Mouse (Mus musculus) embryo, embryonic 10.5 days (tissue): ENCODE measurements around the gene Meis2.
A peak's percentile ranks its signal among the peaks of the same experiment; 100 is the strongest.

Experiments
- DNase-seq: peaks from one replicate; pipeline ENCODE4 v3.0.0-alpha.2; 2015; ENCODE audit warnings: low spot score

Meis2 gene

DNA sequence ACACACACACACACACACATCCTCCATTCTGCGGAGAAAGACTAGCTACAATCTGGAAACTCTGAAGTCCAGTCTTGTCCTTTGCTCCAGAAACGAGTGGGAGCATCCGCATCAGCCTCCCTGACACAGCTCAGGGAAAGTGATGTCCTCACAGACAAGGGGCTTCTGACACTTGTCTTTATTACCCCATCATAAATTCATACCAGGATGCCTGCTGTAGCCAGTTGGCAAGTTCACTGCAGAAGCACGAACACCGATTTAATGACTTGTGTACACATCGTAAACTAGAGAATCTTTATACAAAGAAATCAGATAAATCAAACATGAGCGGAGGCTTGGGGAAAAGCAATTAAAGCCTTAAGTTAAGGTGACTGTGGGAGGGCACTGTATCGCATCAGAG is 122.6 kb downstream of the Meis2 start:
- DNase-seq: no peak

DNA sequence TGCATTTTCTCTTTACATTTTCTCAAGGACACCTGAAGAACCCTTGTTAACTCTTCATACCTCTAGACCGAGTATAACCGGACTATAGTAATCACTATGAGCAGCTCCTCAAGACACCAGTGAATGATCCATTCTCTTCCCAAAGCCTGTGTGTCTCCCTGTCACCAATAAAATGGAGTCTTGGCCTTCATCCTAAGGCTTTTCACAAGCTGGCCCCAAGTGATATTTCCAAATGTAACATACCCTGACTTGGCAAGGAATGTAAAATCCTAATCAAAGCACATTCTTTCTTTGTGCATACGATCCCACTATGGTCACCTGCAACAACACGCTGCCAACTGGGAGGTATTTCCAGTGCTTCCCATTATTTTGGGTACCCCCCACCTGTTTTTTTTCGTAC is 125.8 kb downstream of the Meis2 start:
- no peak for DNase-seq

DNA sequence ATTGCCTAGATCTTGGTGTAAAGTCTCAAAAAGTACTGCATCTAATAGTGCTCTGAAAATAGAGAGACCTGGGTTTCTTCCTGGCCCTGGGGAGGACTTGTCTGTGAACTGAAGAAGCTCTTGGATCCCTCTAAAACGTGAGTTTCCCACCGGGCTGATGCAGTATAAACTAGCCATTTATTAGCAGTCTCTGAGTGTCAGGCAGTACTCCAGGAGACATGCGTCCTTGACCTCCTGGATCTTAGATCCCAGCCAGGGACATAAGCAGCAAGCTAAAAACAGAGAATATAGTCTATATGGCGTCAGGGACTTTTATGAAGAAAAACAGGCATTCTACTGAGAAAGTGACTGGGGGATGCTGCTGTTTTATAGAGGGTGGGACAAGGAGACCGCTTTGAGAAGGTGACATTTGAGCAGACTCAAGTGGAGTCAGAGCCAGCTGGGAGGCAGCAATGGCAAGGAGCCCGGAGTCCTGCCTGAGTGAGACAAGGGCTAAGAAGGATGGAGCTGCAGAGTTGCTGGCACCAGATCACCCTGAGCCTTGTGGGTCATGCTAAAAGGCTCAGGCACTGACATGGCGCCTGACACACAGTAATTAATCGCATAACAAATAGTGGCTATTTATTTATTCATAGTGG is 126.6 kb downstream of the Meis2 start:
- DNase-seq: no peak

DNA sequence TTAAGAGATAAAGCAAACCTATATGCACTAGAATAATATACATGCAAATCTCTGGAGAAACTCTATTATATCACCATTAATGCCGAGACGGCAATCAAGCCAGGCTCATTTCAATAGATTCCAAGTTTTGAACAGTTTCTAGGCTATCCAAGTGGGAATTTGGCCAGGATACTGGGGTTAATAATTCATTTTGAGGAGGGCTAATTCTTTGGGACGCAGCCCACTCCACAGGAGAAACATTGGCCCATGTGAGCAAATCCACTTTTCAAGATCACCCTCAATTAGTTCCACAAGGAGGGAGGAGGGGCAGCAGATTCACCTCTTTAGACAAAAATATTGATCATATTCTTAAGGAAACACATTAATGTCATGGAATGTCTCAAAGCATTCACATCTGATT is 127.3 kb downstream of the Meis2 start:
- DNase-seq: no peak

DNA sequence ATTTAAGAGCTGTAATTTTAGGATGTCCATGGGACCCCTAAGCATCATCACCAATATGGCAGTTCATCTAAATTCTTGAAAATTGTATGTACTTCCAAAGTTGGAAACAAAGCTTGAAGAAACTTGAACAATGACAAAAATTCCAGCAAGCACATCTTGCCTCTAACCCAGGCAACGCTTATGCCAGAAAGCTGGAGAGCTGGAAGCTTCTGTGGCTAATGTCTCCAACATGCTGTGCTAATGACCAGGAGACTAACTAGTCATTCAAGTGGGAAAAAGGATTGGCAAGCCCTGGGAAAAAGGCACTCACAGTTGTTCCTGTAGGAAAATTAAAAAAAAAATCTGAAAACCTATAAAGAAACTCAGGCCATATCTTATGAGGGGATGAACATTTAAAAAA is 127.7 kb downstream of the Meis2 start:
- DNase-seq: no peak

DNA sequence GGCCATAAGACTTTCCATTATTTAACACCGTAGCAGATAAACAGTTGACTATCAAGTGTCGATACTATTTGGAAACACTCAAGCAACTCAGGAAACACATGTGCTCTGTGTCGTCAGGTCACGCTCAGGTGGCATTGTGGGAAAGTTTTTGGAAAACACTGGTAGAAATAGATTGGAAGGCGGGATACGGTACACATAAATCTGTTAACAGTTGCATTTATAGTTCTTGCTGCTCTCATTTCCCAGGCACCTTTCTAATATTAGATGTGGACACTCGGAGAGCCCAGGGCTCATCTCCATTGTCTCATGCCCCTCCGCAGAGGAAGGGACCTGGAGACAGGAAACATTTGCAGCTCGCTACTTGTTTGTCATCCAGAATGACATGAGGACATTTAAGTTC is 128.9 kb downstream of the Meis2 start:
- no peak for DNase-seq

DNA sequence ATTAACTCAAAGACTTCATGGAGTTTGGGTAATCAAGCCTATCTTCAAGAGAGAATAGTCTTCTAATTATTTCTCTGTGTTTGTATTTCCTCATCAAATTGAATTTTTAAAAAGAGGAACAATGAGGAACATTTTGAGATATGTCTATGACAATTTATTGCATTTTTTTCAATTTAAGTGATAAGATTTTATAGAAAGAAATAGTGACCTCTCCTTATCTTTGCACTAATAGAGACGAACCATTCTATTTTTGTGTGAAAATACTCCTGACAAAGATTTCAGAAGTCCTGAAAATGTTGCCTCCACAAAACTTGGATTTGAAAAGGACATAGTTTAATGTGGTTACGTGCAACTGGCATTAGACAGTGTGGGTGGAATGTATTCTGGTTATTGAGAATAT is 131.3 kb downstream of the Meis2 start:
- no peak for DNase-seq

DNA sequence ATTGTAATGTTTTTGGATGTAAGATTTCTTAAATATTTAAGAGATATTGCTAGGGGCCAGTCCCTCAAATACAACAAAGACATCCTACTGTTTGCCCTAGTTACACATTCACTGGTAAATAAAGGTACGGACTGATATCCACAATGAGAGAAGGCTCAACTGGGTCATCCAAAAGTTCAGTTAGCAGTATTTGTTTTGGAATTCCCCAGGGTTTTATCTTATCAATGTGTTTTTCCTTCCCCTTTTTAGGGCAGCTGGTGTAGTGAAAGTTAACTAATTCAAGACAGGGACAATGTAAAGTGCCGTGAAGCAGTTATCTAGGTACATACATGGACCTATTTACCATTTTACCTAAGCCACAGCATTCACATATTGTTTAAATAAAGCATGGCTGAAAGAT is 132.4 kb downstream of the Meis2 start:
- DNase-seq: no peak

DNA sequence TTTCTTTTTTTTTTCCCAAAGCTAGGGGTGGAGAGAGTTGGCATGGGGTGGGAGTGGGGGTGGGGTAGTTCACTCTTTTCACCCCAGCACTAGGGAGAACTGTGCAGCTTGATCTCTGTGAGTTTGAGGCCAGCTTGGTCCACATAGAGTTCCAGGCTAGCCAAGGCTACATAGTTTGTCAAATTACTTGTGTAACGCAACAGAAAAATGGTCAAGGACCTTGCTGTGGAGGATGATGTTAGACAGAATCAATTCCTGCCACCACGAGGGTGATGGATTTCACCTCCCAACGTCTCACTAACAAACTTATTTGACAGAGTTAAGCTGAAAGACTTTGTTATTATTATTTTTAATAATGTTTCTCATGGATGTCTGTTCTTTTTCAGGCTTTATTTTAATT is 139.9 kb downstream of the Meis2 start:
- no peak for DNase-seq

DNA sequence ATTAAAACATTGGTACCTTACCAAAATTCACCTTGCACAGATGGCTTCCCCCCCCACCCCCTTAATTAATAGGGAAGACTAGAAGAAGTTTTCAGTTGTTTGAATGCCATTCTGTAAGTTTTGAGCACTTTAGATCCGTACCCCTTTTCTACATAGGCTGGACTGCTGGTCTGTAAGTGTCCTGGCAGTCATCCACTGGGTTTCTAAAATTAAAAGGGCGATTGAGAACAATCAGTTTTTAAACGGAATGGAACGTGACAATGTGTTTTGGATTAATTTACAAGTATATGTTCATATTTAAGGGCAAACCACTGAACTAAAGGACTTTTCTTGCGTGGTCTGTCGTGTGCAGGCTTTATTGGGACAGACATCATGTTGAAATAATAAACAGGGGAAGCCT is 141.2 kb downstream of the Meis2 start:
- no peak for DNase-seq

DNA sequence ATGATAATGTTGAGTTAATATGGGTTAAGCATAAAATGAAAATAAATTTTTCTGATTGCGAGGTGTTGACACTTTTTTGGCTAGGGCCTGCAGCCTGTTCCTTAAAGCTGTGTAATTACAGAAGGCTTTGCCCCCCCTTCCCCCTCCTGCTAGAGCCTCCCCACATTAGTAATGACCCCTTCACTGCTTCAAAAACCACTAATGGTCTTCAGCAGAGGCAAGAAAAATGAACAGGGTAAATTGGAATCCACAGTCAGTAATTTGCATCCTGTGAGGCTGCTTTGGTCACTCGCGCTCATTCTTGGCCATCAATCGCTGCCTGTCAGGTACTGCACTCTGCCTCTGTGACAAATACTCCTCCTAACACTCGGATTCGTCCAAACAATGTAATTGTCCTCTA is 142.4 kb downstream of the Meis2 start:
- DNase-seq: peak; percentile 58

DNA sequence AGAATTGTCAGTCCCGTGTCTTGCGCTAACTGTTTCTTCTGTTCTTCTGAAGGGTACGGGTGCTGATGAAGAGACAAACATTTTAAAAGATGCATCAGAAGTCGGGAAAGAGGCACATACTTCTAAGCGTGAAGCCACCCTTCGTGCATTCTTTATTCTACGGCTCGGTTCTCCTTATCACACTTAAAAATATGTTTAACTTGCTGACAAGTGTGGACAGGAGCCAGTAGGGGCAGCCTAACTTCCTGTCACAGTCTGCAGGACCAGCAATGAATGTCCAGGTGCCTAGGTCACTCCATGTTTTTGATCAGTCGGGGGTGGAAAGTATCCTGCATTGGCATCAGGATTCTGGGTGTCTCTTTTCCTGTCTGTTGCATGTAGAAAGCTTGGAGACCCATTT is 144.0 kb downstream of the Meis2 start:
- DNase-seq: no peak

DNA sequence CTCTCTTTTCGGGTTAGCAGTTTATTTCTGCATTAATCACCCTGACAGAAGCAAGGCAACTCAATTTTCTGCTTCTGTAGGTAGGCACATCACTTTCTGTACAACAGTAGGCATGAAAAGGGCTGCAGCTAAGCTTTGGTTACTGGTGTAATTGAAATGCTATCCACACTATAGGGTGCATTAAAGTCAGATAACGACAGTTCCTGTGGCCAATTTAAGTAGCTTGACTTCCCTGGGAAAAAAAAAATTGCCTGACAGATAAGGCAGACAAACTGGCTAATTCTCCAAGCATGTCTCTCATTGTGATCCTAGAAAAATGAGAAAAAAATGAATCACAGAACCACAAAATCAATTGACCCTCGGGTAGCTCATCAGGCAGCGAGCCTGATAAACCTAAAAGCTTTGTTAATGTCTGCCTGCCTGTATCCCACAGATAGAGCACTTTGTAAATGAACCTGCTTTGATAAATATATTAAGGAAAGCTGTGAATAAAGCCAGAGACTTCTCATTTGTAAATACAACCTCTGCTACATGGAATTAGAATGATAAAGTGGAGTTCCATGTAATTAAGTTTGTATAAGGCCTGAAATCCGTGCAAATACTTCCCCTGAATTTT is 145.2 kb downstream of the Meis2 start:
- DNase-seq: no peak

DNA sequence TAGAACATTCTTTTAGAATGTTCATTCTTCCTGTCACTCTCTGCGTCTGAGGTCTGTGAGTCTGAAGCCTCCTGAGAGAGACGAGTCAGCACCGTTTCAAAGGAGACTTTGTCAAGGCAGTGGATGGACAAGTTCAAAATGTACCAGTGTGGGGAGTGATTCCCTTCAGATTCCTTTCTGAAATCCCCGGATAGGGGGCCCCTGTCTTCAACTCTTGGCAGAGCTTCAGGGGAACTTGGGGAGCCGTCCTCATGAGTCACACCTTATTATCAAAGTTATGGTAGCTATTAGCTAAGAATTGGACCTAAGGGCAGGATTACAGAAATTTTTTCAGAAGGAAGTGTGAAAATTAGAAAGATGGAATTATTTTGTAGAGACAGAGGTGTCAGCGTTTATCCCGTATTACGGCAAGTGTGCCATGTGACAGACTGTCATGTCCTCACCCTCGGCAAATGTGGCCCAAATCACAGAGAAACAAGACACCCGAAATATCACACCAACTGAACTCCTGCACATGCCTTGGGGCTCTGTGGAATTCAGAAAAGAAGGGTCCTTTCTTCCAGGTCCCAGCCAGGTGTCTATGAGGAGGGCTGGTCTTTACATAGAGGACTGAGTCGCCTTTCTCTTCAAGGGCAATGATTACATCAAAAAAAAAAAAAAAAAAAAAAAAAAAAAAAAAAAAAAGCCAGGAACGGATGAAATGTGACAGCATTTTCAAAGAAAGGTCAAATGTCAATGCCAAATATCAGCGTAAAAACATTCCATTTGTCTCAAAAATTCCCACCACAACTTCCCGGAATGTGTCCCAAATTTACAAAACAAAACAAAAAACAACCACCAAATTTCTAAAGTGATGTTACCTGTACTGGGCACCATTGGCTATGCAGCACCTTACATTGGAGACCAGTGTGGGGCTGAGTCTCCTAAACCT is 146.2 kb downstream of the Meis2 start:
- no peak for DNase-seq

DNA sequence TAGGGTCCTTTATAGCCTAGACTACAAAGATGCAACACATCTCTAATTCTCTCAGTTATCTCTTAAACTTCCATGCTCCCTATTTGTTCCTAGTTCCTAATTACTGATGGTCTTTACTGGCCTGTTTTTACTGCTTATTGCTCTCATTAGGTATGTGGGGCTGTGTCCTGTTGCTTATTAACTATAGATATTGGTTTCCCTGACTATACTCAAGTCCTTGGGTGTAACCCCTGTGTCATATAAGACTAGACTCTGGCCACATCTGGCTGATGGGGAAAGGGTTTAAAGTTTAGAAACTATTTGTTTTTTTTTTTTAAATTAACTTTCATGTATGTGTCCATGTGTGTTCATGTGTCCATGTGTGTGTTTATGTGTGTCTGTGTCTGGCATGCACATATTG is 147.1 kb downstream of the Meis2 start:
- DNase-seq: no peak

DNA sequence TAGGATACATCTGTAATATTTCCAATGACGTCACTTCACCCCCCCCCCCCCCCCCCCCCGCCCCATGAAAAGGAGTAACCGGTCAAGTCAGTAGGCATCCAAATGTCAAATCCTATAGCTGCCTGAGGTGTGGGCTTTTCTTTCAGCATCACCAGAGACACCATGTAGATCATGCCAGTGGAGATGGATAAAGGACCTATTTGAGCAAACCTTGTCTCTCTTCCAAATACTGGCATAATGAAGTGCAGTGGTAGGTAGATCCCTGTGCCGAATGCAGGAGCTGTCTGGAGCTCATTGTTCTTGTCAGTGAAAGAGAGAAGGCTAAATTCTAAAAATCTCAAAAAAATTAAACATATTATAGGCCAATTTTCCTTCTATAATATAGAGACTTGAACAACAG is 151.1 kb downstream of the Meis2 start:
- no peak for DNase-seq

DNA sequence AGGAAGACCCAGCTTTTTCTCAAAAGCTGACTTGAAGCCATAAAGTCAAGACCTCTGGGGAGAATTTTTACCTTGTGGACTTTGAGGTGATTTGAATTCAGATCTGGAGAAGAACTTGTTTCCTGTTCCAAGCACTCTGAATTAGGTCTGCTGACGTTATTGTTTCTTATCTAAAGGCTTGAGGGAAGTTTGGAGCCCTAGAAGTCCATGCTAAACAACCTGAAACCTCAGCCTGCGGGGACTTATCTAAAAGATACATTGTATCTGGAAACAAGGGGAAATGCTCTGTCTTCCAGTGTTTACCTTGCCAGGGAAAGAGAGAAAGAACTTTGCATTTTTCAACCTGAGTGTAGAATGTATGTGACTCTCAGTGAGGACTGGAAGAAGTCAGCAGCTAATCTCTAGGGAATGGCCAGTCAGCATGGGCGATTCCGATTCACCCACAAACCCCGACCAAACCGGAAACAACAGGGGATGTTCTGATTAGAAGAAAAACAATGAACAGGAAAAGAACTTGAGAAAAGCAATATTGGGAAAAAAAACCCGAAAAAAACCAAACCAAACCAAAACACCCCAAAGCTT is 152.6 kb downstream of the Meis2 start:
- DNase-seq: no peak

DNA sequence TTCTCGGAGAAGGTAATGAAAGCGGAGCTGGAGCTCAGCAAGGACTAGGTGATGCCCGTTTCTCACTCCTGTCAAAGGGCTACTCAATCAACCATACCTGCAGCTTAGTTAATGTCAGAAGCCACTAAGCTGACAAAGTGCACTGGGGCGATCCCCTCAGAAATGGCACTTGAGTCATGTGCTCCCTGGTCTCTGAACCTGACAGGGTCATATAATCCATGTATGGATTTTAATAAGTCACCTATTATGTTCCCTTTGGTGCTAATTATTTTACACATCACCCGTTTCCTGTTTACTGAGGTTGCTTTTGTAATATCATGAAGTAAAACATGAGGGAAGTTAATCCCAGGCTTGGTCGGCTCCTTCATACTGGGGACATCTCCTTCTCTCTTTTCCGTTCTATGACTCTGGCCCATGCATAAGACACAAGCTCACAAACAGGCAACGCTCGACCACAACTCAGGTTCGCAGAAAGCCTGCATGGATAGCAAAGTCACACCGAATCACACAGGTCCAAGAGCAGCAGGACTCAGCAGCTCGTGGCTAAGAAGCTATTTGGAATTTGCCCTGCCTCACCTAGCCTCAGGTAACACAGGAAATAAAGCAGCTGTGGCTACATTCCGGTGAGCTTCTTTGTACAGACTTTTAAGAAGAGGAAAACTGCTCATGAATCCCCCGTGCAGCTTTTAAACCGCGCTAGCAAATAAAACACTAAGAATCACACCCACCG is 153.6 kb downstream of the Meis2 start:
- no peak for DNase-seq

DNA sequence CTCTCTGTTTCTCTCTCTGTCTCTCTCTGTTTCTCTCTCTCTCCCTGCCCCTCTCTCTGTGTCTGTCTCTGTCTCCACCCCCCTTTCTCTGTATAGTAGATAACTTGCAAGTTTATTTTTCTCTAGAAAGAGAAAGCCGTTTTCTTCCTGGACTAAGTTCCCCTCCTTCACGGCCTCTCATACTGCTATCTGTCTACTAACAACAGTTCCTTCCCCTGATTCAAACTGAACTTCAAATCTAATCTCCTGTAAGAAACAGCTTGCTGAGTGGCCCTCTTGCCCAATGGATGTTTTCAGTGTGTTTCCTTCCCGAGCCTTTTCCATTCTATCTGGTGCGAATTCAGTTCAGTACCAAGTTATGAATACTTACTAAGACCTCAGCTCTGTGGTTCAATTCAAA is 155.4 kb downstream of the Meis2 start:
- no peak for DNase-seq

DNA sequence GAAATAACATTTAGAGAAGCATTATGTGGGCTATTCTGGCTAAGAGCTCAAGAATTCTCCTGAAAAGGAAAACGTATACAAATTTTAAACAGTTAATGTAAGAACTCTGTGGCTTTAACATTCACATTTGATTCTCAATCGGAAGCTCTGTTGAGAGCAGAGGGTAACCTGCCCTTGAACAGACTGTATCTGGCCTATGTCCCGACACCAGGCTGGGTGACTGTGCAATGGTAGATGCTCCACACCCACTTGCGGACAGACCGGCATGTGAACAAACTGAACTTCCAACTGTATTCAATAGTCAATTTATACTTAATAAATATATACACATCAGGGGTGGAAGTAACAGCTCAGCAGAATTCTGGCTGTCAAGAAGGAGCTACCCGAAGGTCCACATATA is 164.6 kb downstream of the Meis2 start:
- DNase-seq: no peak

DNA sequence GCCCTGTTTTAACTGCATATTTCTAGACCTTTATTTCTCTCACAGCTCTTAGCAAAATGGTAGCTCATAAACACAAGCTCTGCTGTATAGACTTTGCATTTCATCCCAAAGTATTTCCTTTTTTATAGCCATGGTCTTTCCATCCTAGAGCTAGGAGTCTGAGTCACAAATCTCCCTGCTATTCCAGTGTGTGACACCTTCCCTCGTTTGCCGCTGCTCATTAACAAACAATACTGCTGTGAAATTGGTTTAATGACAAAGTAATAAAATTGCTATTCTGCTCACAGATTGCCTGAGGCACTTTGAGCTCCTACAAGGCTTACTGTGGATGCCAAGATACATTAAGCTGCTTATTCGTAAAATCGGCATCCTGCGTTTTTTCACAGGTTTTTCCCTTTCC is 168.1 kb downstream of the Meis2 start:
- DNase-seq: peak; percentile 42

DNA sequence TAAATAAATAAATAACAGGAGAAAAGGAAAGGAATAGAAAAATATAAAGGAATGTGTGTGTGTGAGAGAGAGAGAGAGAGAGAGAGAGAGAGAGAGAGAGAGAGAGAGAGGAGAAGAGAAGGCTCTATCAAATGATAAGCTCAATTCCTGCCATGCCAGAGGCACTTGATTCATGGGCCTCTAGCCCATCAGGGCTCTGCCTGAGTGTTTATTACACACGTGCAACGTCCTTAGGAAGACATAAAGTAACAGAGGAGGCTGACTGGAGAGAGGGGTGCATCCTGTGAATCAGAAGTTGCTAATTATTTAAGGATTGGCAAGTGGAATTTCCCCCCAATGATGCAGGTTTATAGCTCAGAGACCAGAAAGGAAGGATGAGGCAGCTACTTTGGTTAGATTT is 168.6 kb downstream of the Meis2 start:
- DNase-seq: no peak
